Mouse (Mus musculus) induced T-regulatory cell, adult 2 months (primary cell): ENCODE results near the gene Il22ra1.

Experiments used
- DNase-seq: peaks from one replicate; pipeline ENCODE4 v3.0.0-alpha.2; 2012; ENCODE audit warnings: low read depth

The Il22ra1 gene

DNA sequence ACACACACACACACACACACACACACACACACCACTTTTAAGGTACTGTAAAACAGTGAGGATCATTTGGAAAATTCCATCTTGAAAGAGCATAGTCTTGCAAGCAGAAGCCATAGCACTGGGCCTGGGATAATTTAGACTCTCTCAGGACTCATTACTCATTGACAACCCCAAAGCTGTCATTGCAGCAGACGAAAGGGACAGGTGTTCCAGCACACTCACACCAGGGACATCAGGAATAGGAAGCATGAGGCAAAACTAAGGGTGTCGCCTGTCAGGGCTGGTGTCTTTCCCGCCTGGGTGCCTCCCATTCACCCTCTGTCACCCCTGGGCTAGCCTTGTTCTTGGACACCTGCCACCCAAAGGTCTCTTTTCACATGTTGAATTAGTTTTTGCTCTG lies 8.9 kb downstream of the Il22ra1 start:
- DNase-seq: no peak

DNA sequence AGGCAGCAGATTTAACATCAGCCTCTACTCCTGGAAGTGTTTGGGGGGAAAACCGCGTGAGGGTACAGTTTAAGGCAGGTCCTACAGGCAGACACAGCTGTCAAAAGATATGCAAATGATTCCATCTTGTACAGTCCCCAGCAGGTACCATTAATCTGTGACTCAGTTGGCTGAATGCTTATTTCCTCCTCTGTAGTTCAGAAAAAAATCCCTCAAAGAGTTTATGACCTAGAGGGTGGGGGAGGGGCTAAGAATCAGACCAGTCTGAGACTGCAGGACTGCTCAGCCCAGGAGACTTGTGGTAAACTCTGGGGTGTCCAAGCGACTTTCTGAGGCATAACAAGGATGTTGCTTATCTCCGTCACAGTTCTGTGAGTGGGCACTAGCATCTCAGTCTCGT lies 10.3 kb downstream of the Il22ra1 start:
- no peak for DNase-seq

DNA sequence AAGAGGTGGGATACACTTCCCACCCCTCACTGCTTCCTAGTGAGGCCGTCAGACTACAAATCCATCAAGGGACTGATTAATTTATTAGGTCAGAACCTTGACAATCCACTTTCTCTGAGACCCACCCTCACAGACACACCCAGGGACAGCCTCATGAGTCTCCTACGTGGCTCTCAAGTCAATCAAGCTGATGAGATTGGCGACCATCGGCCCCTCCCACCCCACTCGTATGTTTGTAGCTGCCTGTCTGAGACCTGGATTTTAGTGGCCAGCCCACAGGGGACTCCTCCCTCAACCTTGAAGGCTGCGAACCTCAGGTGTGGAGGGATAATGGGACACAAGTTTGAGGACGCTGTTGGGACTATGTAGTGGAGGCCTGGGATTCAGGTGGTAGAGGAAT lies 11.2 kb downstream of the Il22ra1 start:
- DNase-seq: no peak

DNA sequence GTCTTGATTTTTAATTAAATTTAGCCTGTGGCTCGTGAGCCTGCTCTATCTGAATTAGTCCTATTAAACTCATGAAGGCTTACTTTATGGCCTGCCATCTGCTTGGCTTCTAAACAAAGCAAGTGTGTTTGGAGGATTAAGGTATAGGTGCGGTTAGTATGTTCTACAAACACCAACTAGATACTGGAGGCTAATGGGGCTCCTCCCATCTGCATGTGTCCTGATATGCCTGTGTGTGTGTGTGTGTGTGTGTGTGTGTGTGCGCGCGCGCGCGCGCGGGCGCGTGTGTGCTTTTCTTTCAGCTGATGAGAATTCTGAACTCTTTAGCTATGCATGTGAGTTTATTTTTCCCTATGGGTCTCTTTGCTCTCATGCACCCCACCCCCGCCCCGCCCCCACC lies 11.7 kb downstream of the Il22ra1 start:
- no peak for DNase-seq

DNA sequence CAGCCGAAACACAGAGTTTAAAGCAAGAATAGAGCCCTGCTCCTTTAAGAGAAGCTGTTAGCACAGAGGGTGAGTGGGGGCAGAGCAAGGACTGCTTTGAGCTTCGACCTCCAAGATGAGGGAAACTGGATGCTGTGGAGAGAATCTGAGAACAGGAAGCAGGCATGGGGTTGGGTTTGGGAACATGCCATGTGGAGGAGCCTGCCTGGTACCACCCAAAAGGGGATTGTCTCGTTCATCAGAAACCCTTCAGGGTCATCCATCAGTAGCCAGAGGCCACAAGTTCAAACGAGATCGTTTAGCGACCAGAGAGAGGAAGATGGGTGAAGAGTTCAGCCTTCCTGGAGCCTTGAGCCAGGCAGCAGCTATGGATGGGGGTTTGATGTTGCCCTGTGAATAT lies 15.5 kb downstream of the Il22ra1 start:
- no peak for DNase-seq

DNA sequence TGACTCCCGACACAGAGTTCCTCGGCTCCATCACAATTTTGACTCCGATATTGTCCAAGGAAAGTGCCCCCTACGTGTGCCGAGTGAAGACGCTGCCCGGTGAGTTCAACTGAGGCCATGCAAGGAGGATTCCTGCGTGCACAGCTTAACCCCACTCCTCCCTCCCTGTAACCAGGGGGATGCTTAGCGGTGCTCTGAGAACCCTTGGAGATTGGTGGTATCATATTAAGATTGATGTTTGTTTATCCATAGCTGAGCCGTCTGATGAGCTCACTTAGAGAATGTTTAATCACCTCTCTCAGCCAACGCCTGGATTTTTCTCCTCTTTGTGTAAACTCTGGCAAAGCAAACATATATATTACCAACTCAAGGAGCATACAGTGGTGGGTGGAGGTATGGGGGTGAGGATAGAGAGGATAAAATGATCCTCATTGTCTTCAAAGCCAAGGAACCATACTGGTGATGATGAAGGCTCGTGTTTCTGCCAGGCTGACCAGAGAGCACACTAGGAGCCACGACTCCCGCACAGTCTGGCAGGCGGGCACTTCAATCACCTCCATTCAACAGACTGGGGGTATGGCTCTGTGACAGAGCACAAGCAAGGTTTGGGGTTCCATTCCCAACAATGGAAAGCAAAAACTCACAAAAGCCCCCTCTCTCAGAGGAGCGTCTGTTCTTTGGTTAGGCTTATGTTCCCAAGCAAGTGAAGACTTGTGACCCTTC lies 16.9 kb downstream of the Il22ra1 start:
- no peak for DNase-seq

DNA sequence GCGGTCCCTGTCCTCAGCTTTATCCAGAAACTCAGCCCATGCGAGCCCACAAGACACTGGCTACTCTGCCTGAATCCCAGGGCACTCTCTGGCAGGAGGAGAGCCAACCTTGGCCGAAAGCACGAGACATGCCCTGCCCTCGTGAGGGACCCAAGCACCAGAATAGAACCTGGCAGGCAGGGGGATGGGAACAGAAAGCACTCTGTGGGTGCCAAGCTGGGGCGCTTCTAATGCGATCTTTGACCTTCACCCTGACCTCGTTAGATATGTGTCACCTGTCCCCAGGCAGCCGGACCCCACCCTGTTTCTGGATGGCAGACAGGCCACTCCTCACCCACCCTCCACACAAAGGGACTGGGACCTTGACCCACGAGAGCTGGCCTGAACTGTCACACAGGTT lies 17.6 kb downstream of the Il22ra1 start:
- DNase-seq: no peak

DNA sequence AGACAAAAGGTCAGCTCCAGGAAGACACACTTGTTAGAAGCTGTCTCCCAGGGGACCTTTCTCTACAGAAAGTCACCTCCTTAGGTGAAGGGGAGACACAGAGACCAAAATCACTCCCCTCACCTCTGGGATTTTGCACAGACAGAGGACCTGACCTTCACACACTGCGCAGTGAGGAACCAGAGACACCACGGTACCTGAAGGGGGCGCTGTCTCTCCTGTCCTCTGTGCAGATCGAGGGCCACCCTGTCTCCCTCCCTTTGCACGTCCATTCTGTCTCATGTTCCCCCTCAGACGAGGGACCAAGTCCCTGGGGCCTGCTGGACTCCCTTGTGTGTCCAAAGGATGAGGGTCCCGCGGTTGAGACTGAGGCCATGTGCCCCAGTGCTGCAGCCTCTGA lies 22.9 kb downstream of the Il22ra1 start:
- DNase-seq: peak; percentile 7

DNA sequence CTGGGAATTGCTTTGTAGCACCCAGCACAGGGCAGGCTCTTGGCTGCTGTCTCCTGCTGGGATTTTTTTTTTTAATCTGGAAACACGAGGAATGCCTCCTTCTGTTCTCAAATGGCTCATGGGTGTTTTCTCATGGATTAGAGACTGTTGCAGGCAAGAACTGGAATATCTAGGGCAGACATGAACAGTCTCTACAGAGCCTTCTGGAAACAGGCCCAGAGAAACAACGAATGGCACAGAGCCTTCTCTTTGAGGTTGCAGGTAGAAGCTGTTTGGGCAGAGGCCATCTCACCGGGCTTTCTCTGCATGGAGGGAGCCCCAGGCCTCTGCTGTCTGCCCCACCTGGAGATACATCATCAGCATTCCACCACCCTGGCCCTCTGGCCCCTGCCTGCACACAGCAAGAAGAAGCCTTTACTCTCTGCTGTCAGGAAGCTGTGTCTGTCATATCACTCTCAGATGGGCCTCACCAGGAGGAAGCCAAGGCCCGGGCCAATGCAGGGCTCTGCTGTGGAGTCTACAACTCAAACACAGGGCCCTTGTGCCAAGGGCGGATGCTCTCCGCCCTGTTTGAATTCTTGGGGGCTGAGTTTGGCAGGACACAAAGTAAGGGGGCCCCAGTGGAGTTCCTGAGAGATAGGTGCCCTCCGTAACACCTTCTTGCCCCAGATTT lies 24.3 kb downstream of the Il22ra1 start:
- no peak for DNase-seq

DNA sequence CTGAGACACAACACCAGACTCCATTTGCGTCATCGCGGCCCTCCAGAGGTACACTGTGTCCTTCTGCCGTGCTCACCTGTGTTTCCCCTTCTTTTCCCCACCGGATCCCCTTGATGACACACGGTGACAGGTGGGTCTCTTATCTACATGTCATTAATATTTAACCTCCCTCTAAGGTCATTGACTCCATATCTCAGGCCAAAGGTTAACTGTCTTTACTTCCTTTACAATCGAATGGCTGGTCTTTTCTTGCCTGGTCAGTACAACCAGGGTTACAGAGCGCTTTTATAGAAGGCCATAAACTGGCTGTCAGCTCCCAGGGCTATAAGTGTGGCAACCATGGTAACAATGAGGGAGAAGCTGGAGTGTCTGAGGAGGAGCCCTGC lies 24.8 kb downstream of the Il22ra1 start:
- no peak for DNase-seq

DNA sequence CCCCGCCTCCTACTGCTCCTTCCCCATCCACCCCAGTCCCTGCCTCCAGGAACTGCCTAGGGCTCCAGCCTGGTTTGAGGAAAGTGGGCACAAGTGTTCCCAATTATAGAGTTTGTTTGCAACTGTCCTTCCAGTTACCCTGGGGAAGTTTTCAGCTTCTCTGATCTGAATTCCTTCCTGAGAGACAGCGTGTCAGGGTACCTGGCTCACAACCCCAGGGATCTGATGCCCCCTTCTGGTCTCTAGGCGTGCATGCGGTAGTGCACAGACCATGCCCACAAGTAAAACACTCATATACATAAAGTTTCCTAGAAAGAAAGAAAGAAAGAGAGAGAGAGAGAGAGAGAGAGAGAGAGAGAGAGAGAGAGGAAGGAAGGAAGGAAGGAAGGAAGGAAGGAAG lies 30.4 kb downstream of the Il22ra1 start:
- DNase-seq: no peak

DNA sequence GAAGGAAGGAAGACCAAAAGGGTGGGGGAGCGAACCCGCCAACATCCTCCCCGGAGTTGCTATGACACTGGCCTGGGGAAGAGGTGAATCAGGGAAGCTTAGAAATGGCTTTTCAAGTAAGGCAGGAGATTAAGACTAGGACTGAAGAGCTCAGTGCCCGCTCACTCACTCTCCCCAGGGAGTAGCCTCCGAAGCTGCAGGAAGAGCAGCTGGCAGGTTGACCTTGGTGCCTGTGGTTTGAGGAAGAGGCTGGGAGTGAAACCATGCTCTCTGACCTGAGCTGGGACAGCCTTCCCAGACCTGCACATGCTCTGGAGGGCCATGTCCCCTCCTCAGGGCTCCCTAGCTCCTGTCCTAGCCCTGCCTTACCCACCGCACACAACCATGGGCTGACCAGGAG lies 30.9 kb downstream of the Il22ra1 start:
- DNase-seq: no peak

DNA sequence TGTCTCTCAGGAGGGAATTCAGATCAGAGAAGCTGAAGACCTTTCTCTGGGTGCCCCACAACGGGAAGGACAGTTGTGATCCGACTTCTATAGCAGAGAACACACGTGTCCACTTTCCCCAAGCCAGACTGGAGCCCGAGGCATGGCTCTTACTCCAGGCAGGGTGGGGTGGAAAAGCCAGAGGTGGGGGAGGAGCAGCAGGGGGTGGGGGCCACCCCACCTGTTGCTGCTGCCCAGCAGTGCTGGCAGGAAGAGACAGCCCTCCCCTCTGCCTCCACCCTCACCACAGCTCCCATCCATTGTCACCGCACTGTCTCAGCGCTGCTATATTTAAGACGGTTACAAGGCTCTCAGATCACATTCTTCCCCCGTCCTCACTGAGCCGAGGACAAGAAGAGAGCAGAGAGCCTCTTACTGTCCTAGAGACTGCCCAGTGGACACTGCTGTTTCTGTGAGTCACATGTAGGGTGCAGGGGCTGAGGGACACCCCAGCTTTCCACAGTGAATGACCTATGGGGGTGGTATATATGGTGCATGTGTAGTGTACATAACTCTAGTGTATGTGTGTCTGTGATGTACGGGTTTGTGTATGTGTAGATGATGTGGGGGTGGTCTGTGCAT lies 31.5 kb downstream of the Il22ra1 start, which contains the start of gene Myom3:
Gene Myom3 (plus strand): TSS at position 360 of the 621 bp plus-strand sequence.
- no peak for DNase-seq

DNA sequence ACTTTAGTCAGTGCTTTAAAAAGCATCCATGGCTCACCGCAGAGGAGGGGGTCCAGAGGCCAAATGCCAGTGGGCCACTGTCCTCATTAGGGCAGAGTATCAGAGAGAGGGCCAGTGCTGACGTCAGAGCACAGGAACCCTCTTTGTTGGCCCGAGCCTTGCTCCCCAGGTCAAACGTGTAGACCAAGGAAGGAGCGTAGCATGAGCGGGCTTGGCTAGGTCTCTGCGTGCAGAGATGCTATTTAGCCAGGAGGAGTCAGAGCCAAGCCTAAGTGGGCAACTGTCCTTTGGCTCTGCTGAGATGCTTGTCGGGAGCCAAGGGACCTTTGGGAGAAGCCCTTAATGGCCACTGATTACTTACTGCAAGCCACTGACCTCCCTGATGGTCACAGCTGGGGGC lies 33.1 kb downstream of the Il22ra1 start:
- no peak for DNase-seq

DNA sequence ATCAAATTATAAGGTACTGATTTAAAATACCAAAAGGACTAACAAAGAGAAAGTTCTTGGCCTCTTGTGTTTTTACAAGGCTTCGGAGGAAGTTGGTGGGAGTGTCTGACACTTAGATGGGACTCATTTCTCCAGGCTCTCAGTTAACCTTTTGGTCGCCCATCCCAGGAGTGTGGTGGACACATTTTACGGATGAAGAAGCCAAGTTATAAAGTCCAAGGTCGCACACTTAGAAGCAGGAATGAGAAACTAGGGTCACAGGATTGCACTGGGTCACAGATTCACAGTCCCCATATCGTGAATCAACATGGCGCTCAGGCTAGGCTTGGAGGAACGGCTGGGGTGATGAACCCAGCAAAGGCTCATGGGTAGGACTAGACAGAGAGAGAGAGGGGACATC lies 33.6 kb downstream of the Il22ra1 start:
- DNase-seq: no peak

DNA sequence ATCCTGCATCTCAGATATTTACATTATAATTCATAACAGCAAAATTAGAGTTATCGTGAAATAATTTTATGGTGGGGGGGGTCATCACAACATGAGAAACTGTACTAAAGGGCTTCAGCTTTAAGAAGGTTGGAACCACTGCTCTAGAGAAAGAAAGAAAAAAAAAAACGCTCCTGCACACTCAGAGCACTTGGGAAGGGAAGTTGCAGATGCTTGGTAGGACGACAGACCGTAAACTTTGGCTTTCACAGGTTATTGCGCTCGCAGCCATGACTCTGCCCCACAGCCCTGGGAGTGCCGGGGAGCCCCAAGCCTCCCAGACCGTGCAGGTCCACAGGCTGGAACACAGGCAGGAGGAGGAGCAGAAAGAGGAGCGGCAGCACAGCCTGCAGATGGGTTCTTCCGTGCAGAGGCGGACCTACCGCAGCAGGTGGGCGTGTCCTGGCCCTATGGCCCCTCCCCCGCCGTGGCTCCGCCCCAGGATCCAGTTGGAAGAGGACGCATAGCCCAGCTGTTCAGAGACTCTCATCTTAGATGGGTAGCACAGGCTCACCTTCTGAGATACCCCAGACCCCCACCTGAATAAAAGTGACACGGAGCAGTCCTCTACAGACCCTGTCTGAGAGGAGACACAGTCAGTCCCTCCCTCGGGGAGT lies 34.4 kb downstream of the Il22ra1 start:
- DNase-seq: peak; percentile 63

DNA sequence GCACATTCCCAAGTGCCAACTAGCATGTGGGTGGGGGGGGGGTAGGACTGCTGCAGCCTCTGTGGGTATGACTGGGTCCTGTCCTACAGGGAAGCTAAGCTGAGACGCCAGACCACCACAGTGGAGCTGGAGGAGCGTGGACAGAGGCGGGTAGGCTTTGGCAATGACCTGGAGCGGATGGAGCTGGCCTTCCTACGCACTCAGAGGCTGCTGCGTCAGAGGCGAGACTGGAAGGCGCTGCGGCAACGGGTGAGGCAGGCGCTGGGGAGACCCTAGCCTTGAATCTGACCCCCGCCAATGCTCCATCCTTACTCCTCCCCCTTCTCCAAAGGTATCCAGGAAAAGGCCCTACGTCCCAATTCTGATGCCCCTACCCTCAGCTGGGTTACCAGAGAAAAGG lies 36.7 kb downstream of the Il22ra1 start:
- no peak for DNase-seq

DNA sequence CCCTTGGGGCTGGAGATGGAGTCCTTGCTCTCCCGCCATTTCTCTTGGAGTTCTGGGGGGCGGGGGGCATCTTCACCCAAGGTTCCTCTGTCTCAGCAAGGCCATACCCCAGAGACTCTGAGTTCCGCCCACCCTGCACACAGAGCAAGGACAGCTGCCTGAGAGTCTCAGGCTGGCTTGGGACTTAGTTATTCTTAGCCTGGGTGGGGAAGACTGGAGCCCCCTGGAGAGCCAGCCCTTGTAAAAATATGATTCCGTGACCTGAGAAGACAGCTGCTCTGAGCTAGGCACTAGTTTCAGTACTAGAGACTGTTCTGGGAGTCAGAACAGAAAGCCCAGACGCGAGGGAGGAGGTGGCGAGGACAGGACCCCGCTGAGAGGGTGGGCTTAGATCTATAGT lies 37.7 kb downstream of the Il22ra1 start:
- DNase-seq: no peak

DNA sequence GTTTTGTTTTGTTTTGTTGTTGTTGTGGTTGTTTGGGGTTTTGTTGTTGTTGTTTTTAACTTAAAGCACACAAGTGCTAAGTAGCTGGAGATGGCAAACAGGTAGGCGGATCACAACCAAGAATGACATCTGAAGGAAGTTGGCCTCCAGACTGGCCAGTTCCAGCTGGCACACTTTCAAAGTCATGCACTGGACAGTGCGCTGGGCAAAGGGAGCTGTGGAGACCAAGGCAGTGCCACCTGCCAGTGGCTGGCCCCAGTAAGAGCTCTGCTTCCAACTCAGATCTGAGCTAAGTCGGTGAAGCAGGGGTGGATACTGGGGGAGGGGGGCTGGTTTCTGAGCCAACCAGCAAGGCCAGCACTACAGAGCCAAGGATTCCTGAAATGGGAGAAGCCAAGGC lies 39.0 kb downstream of the Il22ra1 start:
- no peak for DNase-seq

DNA sequence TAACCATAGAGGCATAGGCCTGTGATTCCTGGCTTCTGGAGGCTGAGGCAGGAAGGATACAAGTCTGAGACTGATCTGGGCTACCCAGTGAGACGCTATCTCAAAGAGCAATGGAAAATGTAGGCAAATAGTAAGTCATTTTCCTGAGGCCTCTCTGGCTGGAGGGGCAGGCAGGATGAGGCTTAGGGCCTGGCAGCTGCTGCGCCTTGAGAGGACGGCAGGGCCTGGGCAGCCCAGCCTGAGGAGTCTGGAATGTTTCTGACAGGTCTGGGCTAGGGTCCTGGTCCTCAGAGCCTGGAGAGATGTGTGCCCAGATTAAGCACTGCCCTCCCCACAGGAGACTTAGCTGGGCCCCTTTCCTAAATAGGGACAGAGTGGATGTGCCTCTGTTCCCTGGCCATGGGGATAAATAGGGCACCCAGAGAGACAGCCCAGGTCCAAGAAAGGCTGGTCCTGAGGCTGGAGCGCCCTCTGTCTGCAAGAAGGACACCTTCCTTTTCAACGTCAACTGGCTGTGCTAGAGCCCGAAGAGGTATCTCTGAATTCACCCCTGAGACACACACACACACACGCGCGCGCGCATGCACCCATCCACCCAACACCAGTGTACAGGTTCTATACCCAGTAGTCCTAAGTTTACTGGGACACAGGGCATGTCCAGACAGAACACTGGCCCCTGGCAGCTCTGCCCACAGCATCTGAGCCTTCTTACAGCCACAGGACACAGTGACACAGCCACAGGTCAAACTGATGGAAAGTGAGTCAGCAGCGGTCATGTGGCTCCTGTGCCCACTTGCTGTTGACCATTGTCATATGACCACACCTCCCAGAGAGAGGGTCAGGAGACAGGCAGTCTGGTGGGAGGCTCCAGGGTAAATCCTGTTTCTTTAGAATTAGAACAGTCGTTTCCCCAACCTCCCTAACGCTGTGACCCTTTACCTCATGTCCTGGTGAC lies 40.9 kb downstream of the Il22ra1 start:
- DNase-seq: peak; percentile 16

DNA sequence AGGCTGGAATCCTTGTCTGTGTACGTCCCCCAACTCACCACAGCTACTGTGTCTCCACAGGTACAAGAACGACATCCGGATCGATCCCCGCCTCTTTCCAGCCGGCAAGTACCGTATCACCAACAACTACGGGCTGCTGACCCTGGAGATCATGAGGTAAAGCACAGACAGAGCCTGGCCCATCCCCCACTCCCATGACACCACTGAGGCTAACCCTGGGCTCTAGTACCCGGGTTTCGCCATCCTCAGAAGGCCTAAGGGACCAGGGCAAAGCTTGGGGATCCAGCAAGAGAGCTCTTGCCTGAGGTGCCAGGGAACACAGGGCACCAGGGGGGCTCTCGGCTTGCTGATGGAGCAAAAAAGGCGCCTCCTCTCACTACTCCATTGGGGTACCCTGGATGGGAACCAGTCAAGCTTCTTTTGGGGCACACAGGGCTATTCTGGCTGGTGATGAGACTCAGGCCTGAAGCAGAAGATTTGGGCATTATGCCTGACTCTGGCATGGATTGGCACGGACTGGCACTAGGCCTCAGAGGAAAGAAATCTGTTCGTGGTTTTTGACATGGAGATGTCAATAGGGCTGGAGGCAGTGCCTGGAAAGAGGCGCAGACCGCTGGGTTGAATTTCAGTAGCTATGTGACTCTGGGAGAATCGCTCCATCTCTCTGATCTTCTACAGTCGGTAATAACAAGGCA lies 42.8 kb downstream of the Il22ra1 start:
- DNase-seq: no peak
